Mouse (Mus musculus) frontal cortex, postnatal 10 days (tissue): ENCODE results near the gene Bean1.

Source experiments
- DNase-seq, 2 experiments: peaks; one replicate each; pipeline ENCODE4 v3.0.0; 2022; ENCODE audit warnings: low spot score in 2 of 2, mixed read lengths in 1 of 2

The Bean1 gene

GRCm38 (mm10) chr8:104171050-104171620, 893 bp downstream of the Bean1 start:
- no peak for DNase-seq

- DNase-seq, result no peak
Observed at GRCm38 (mm10) chr8:104172420-104172819, 2.2 kb downstream of the Bean1 start.

GRCm38 (mm10) chr8:104175848-104176527, 5.7 kb downstream of the Bean1 start:
- no peak for DNase-seq

- DNase-seq, result no peak
Observed at GRCm38 (mm10) chr8:104177054-104177453, 6.8 kb downstream of the Bean1 start.

- DNase-seq, result no peak
Observed at GRCm38 (mm10) chr8:104184905-104185304, 14.7 kb downstream of the Bean1 start.

GRCm38 (mm10) chr8:104186827-104187226, 16.6 kb downstream of the Bean1 start:
- DNase-seq, result no peak

- no peak for DNase-seq
Observed at GRCm38 (mm10) chr8:104187622-104188021, 17.4 kb downstream of the Bean1 start.

GRCm38 (mm10) chr8:104188459-104188858, 18.2 kb downstream of the Bean1 start:
- DNase-seq, result no peak

- no peak for DNase-seq
Observed at GRCm38 (mm10) chr8:104190777-104191468, 20.7 kb downstream of the Bean1 start.

GRCm38 (mm10) chr8:104191496-104191895, 21.3 kb downstream of the Bean1 start:
- DNase-seq, result no peak

GRCm38 (mm10) chr8:104199802-104200201, 29.6 kb downstream of the Bean1 start:
- no peak for DNase-seq

GRCm38 (mm10) chr8:104201622-104202021, 31.4 kb downstream of the Bean1 start:
- no peak for DNase-seq

GRCm38 (mm10) chr8:104202320-104202719, 32.1 kb downstream of the Bean1 start:
- DNase-seq, result no peak

GRCm38 (mm10) chr8:104205292-104205691, 35.0 kb downstream of the Bean1 start:
- no peak for DNase-seq

- DNase-seq, result no peak
Observed at GRCm38 (mm10) chr8:104217601-104218000, 47.4 kb downstream of the Bean1 start.

- DNase-seq, result peak in 1 of 2 experiments; percentile 43
Observed at GRCm38 (mm10) chr8:104219079-104219478, 48.8 kb downstream of the Bean1 start.

- DNase-seq, result peak in 1 of 2 experiments; percentile 72
Observed at GRCm38 (mm10) chr8:104219806-104220205, 49.6 kb downstream of the Bean1 start.

- DNase-seq, result no peak
Observed at GRCm38 (mm10) chr8:104227048-104227447, 56.8 kb downstream of the Bean1 start.

GRCm38 (mm10) chr8:104230377-104230776, 60.1 kb downstream of the Bean1 start:
- DNase-seq, result no peak

- no peak for DNase-seq
Observed at GRCm38 (mm10) chr8:104232039-104232438, 61.8 kb downstream of the Bean1 start.

GRCm38 (mm10) chr8:104232919-104233318, 62.7 kb downstream of the Bean1 start:
- DNase-seq, result no peak

- DNase-seq, result no peak
Observed at GRCm38 (mm10) chr8:104234573-104234972, 64.3 kb downstream of the Bean1 start.

- DNase-seq, result no peak
Observed at GRCm38 (mm10) chr8:104239418-104239861, 69.2 kb downstream of the Bean1 start.
